Mouse (Mus musculus) heart, postnatal 10 days (tissue): ENCODE results near the gene Tmem209. TPM values are rescaled to one million over a fixed set of nuclear protein-coding genes. Genes with fewer than 3 reads are reported as not detected.

Experiments
- DNase-seq, 2 experiments: peaks; one replicate each; pipeline ENCODE4 v3.0.0; 2021
- intact Hi-C: fragments of 180-260 bp; cut with DNase I; formaldehyde crosslinking; loops from one replicate; pipeline ENCODE4 v1.15.1; 2025
- total RNA-seq, 2 experiments: library from RNA; stranded (reverse); gene quantifications; 2 replicates each; pipeline ENCODE4 v1.2.3; 2021

Tmem209 gene
- total RNA-seq, 2 experiments from 2014 or later = 12.0 to 13.3 TPM

DNA sequence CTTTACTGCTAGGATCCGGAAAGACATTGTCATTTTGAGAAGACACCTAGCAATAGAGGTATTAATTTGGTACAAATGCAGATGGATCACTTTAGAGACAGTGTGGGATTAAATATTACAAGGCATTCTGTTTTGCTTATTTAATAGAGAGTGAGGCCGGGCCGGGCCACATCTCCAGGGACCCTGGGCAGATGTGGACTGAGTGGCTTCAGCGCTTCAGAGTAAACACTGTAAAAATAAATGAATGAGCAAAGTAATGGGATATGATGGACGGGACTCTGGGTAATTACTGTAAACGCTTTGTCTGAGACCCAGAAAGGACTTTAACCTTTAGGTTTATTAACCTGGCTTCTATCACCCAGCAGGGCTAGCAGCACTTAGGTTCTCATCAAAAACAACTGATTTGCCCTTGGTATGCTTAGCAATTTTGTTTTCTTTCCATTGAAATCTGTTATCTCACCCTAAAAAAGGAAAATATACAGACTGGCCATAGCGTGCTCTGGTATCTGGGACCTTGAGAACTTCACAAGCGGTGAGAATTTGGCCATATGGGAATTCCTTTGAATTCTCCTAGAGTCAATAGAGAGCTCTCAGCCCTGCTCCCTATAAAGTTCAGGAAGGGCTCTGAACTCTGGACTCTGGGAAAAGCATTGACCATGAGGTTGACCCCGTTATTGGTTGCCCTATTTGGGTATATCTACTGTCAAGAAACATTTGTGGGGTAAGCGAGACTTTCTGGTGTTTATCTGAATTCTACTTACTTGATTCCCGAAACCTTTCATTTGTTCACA is 31.6 kb upstream of the Tmem209 start, which contains the start of gene Cpa2:
Cpa2 (plus strand) TSS at position 574 of the 791 bp plus-strand sequence.
- intact Hi-C loops = no loop called here
- DNase-seq = peak in 1 of 2 experiments; percentile 28

DNA sequence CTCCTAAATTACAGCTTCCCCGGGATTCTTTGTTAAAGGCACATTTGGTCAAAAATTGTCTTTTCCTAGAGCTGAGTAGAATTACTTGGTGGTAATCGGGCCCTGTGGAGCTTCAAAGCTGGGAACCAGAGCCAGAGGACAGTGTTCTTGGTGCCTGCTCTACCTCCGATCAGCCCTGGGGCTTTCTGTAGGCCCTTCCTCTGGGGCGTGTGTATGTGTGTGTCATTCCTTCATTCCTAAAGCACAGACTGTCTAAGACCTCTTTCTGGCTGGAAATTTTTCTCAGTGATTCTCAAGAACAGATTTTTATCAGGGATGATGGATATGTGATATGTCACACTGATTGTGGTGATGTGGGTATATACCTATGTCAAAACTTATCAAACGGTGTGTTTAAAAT is 29.2 kb upstream of the Tmem209 start:
- intact Hi-C loops = loop anchor here (10.0 kb wide), 2 partner anchors 386 to 446 kb away; no protein-coding TSS in a partner anchor
- no peak for DNase-seq

DNA sequence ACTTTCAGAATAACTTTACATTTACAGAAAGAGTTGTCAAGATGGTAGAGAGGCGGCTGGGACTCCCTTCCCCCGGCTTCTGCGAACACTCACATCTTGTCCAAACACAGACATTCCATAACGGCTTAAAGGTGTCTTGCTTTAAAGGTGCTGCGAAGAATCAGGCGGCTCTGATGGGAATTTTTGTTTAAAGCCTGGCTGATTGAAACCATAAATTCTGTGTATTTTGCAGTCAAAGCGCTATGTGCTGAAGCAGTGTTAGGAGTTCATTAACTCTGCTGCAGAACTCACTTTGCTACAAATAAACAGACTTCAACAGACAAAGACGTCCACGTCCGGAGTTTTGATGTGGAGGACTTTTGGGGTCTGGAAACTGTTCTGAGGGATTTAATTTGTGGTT is 28.7 kb upstream of the Tmem209 start:
- intact Hi-C loops = loop anchor here (10.0 kb wide), 2 partner anchors 387 to 447 kb away; no protein-coding TSS in a partner anchor
- no peak for DNase-seq

DNA sequence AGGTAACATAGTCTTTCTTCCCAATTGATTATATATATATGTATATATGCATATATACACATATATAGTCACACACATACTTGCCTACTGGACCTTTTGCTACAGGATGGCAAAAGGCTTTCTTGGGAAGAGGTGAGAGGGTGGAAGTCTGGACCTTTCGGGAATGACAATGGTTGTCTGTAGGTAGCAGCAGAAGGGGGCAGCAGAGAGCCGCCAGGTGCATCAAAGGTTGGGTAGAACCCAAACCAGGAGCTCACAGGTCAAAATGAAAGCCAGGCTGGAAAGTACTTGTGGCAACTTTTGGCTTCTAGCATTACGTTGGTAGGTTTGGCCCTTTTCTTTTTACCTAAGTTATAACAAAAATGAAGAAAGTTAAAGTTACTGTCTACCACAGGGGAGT is 25.8 kb upstream of the Tmem209 start:
- DNase-seq = peak; percentile 51 to 66
- intact Hi-C loops = loop anchor here (10.0 kb wide), 2 partner anchors 389 to 449 kb away; no protein-coding TSS in a partner anchor

DNA sequence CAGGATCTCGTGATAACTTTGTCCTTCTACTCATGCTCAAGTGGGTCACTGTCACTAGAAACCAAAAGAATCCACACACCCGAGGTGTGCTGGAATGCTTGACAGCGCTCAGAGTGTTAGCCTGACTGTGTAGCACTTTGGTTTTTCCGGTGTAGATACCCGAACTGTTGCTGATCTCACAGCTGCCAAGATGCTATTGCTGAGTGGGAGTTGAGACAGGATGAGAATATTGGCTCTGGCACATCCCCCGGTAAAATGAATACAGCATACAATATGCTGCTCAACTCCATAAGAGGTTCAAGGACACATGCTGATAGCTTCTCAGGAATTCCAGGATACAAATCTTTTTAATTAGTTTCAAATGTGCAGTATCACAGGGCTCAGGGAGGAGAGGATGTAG is 19.2 kb upstream of the Tmem209 start:
- intact Hi-C loops = no loop called here
- peak in 1 of 2 experiments; percentile 20 for DNase-seq

DNA sequence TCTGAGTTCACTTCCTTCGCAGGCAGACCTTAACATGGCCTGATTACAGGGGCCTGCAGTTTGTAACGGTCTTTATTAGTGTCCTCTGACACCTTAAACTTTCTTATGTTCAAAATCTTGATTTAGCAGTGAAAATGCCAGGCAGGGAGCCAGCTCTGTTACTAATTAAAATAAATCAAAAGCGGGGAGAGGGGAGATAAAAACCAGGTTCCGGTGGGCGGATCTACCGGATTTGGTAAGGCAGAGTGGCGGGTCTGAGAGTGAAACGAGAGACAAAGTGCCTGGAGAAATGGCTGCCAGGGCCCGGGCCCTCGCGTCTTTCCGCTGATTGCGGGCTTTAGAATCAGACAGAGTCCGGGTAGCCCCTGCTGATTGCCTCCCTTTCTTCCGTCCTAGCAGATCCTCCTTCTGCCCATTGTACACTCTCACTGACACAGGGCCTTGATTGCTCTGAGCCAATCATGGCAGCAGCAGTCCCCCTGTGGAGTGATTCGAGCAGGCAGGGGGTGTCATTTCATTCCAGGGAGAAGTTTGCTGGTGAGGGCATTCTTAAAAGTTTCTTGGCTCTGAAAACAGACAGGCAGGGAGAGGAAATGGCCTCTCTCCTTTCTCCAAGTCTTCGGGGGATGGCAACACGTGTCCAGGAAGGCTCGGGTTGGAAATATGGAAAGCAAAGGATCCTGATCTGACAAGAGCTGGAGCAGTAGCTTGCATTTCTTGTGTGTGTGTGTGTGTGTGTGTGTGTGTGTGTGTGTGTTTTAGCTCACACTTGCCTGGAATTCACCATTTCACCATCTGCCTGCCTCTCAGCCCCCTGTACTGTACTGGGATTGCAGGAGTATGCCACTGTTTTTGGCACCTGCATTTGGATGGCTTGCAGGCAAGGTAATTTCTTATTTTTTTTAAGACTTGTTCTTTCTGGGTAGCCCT is 17.3 kb upstream of the Tmem209 start:
- intact Hi-C loops = no loop called here
- DNase-seq = peak; percentile 31 to 46

DNA sequence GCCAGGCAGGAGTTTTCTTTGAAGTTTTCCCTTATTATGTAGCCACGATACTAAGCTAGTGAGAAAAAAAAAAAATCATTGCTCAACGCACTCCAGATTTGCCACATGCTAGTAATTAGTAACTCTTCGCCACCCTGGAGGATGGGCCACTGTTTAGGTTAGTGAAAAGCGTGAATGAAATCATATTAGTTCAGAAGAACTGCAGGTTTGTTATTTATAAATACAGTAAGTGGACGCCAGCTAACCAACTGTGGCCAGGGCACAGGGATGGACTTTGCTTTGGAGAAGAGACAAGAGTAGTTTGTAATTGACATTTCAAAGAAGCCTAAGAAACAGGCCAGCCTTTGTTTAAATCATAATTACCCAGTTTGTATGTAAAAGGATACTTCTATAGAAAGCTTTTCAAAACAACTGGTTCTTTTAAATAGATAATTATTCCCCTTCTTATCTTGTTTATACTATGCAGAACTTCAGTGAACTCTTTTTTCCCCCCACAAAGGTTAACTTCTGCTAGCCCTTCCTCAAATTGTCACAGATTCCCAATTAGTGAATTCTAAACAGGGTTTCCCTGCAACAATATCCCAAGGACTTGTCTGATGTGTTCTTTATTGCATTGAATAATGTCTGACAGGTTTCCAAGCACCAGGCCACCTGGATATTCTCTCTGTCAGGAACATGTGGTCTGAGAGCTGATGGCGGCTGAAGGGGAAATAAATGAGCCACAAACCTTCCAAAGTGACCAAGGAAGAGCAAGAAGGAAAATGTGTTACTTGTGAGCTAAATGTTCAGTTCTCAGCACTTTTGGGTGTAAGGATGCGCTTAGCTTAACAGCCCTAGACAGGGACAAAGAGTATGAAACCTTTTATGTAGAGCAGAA is 16.1 kb upstream of the Tmem209 start:
- DNase-seq = peak in 1 of 2 experiments; percentile 27
- intact Hi-C loops = no loop called here

DNA sequence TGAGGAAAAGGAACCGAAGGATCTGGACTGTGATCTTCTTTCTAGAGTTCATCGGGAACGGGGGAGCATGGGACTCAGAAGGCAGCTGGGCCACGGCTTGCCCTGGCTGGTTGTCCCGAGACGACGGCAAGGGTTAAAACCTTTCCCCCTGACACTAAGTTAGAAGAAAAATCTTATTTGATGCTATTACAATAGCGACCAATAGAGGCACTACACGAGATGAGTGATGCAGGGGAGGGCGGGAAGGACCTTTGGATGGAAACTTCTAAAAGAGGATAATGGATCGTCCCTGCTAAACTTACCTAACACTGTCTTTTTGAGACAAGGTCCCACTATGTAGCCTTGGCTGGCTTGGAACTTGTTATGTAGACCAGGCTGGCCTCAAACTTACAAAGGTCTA is 10.8 kb upstream of the Tmem209 start:
- no peak for DNase-seq
- intact Hi-C loops = no loop called here

DNA sequence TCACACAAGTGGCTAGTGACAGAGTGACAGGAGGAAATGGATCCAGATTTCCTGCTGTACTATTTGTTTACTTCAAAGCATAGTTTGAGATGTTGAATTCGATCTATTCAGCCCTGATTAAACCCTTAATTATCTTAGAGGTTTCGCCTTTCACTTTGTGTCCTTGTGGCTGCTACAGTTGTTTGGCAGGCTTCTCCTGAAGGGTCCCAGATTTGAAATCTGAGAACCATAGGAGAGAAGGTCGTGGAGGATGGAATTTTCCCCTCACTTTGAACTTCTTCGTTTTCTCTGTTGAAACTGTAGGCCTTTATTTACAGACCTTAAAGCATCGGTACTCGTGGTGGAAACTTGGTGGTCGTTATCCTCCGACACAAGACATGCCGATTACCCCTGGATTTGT is 4.7 kb upstream of the Tmem209 start:
- intact Hi-C loops = loop anchor here (5.0 kb wide), 1 partner anchor 383 kb away; the partner anchor contains the start of gene Copg2
- no peak for DNase-seq

DNA sequence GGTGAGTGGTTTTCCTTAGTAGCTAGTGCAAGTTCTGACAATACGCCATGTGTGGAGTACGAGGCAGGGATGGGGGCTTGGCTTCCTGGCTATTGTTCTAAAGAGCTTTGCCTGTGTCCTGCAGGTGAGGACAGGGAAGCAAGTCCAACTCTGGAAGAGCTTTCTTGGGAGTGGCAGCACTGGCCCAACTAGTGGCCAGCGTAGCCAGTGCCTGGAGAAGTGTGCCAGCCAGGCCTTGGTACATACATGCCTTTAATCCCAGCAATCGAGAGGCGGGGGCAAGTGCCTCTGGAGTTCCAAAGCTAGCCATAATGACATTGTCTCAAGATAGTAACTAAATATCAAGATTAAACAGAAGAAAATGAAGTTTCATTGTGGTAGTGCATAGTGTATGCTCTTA is 708 bp upstream of the Tmem209 start:
- peak; percentile 15 to 25 for DNase-seq
- intact Hi-C loops = loop anchor here (5.0 kb wide), 1 partner anchor 387 kb away; the partner anchor contains the start of gene Copg2

DNA sequence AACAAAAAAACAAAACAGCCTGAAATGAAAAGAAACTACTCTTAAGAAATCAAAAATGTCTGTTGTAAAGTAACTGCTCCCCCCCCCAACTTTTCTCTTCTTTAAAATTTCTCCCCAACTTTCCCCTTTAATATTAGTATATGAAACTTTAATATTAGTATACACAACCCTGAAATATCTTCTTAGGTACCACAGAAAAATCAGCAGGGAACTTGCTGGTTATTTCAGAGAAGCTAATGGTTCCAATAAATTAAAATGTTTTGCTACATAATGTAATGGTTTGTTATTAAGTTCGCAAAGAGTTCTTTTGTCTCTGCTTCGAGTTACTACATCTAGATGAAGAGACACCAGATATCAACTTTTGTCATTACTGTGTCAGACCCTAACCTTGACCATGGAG is 759 bp downstream of the Tmem209 start:
- no peak for DNase-seq
- intact Hi-C loops = no loop called here

DNA sequence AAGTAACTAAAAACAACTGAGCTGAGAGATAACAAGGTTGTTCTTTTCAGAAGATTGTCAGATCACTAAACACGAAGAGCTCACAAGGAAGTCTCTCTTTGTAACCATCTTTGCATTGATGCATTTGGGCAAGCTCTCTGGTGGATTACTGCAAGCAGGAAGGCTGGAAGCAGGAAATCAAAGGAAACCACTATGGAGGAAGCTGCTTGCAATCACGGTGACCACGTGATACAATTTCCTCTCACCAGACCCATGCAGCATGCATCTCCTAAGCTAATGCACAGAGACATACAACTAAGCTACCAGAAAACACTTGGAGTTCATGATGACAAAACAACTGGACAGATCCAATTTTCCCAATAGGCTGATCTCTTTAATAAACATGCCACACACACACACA is 10.5 kb downstream of the Tmem209 start:
- no peak for DNase-seq
- intact Hi-C loops = no loop called here

DNA sequence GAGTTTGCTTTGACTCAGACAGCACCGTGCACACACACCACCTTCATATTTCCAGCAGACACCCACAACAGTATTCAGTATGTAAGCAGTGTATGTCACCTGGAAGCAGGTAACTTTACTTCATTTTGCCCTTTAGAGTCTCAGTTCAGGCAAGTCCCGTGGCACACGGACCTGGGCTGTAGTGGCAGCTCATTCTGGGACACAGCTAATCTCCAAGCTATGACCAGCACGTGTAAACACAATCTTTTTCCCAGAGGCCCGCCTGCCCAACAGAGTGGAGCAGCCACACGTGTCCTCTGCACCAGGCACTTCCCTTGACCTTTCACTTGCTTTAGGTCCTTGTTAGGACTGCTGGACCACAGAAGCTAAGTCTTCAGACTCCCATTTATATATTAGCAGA is 23.1 kb downstream of the Tmem209 start:
- no peak for DNase-seq
- intact Hi-C loops = no loop called here

DNA sequence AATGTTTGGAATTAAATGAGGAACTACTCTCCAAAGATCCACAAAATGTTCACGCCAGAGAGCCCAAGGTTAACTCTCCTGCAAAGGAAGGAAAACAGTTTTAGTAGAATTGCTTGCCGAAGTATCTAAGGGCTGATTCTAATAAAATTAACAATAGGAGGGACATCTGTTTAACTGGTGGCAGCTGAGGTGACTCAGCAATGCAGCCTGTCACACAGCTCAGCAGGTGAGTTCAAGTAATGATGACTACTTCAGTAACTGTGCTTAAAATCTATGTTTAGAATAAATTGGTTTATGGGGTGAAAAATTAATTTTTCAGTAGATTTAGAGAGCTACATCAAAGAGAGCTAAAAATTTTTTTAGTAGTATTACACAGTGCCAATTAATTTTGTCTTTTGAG is 26.7 kb downstream of the Tmem209 start:
- no peak for DNase-seq
- intact Hi-C loops = no loop called here

DNA sequence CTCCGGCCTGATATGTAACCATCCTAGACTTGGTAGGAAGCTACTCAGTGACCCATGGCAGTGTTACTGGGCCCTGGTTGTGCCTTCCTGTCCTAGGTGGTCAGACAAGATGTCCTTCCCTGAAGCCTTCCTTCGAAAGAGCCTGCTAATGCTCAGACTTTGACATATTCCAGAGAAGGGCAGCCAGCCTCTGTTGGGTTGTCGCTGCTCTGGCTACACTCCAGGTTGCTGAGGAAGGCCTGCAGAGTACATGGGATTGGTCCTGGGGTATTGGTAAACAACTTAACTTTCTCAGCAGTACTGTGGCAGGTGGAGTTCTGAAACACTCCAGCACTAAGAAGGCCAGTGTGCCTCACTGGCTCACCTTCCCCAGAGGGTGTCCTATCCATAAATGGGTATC is 30.2 kb downstream of the Tmem209 start:
- intact Hi-C loops = no loop called here
- no peak for DNase-seq

DNA sequence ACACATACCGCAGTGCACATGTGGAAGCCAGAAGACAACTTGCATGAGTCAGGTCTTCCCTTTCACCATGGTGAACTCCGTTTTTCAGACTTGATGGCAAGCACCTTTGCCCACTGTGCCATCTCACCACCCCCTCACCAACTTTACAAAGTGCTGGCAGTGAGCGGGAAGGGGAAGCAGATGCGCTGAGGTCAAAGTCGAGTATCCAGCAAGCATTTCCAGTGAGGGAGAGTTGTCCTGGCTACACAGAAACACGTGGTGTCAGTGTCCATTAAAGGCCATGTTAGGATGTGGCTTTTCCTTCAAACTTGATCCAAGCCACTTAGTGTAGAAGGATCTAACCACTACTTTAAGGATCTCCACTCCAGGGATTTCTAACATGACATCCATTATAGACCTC is 31.8 kb downstream of the Tmem209 start:
- intact Hi-C loops = no loop called here
- no peak for DNase-seq

DNA sequence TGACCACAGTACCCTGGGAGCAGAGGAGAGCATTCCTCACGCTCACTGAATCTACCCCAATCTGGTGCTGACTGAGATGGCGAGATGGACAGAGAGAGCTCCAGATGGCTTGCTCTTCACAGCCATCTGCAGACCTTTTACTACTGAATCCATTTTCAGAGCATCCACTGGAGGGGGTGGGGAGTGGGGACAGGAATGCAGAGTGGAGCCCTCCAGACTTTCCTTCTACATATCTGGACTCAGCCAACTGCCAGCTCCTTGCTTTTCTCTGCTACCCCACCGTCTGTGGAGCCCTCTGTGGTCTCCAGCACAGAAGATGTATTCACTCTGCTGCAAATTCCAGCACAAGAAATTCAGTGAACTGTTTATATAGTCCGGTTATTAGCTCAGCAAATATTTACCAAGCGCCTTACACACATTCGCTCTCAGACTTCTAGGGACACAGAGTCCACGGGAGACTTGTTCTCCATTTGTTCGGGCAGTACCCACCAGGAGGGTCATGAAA is 32.3 kb downstream of the Tmem209 start:
- no peak for DNase-seq
- intact Hi-C loops = no loop called here

DNA sequence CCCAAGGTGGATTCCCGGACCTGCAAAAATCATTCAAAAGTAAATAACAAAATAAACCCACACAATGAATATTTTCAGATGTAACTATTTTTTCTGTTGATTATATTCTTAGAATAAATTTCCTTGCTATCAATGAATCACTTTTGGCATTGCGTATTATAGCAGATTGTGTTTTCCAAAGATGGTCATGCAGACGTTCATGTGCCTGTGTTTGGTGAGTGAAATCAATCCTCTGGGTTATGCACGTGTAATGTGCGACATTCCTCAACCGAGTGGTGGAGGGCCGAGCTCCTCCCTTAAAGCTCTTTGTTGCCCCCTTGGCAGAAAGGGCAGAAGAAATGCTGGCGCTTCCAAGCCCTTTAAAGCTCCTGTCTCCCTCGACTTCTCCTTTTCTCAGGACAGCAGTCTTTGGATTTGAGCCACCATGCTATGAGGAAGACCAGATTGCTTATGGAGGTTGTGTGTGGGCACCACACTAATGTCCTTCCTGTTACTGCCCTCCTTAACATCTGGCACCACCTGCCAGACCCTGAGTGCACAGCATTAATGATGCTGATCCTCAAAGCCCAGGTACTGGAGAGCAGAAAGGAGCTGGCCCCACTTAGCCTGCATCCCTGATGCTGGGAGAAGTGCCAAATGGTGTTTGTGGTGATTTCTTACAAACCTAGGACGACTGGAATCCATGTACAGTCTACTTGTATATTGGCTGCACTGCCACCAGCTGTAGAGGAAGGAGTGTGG is 33.4 kb downstream of the Tmem209 start:
- no peak for DNase-seq
- intact Hi-C loops = no loop called here

DNA sequence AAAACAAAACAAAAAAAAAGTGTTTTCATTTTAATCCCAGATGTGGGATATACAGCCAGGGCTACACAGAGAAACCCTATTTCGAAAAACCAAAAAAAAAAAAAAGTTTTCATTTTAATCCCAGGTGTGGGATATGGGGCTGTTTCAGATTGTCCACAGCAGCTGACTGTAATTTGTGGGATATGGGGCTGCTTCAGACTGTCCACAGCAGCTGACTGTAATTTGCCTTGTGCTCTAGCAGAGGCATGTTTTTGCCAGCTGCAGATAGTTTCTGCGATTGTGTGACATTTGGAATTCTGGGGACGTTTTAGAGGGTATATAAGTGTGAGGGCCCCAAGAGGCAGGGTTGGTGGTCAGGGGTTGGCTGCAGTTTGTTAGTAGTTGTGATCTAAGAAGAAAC is 37.9 kb downstream of the Tmem209 start:
- intact Hi-C loops = no loop called here
- no peak for DNase-seq
